ENCODE assay signal across 13 mouse cellular contexts in genomic region chr4:137136313-137136712, GRCm38 (mm10).
A peak's percentile ranks its signal among the peaks of the same experiment; 100 is the strongest.
DNase-seq lines count a peak whose midpoint lies in the region; ATAC-seq and TF ChIP-seq lines count a peak whose summit lies in the region.
"Had no signal": no experiment of that assay in that cellular context is flagged by ENCODE, and none has a peak within 500 bp of the region (broad histone marks: within the 10 kb centered on the region; RNA-seq: fewer than 3 reads in every experiment).

No protein-coding gene starts in this region.

- no peaks in the 10 kb centered on the region for H3K27me3 ChIP-seq in Patski
- H3K27me3 ChIP-seq: hindbrain, embryonic 12.5 days had no signal

- peak; percentile 75; the same call in 1 of the 2 replicates for ATAC-seq in frontal cortex, adult (ENCODE audit: low TSS enrichment)
- ATAC-seq in Patski, result peak; percentile 51
- ATAC-seq: forebrain, embryonic 14.5 days; hindbrain, embryonic 16.5 days; inflammation-experienced regulatory T-cells, adult 6 months had no signal

- no peak for DNase-seq in frontal cortex, postnatal 14 days (ENCODE audit: low spot score in 2 of 2)
- peak; percentile 20 for DNase-seq in lung, postnatal 10 days
- no peak for DNase-seq in lung, adult 18-20 months
- DNase-seq in 3T3-L1 (ENCODE audit: low read depth, low spot score) (peak; percentile 80), Patski (ENCODE audit: low read depth, low spot score) (no peak)
- no peak for DNase-seq in gastrocnemius, adult 18-20 months (ENCODE audit: low spot score)
- no peak for DNase-seq in ovary, adult 18-20 months (ENCODE audit: low spot score)
- DNase-seq: gastrocnemius, postnatal 25 days had no signal

- POLR2A ChIA-PET in Patski (lab: Charles Lee), result no interaction called here

- CTCF ChIA-PET in Patski (lab: Charles Lee), result interaction anchor here (1.0 to 1.4 kb wide), 2 partner anchors 29 to 172 kb away, joined by 3 to 4 read pairs; no protein-coding TSS in a partner anchor

- in situ Hi-C loops in Patski (cut with MboI; ENCODE audit: low pct_unique_long_range_greater_than_20kb), result no loop called here

- no peak for TF ChIP-seq CTCF in Patski (IDR thresholded peaks at IDR 0.05)

Comparison
In these comparisons a context has a peak if more than half of its experiments do, and no peak if none do; other contexts are left out.
1. DNase-seq: peak in lung, postnatal 10 days (single experiment) and 3T3-L1 (single experiment); none in frontal cortex, postnatal 14 days (0 of 2), lung, adult 18-20 months (0 of 2), Patski (single experiment), gastrocnemius, adult 18-20 months (single experiment) and ovary, adult 18-20 months (single experiment).